In the genomic region with DNA sequence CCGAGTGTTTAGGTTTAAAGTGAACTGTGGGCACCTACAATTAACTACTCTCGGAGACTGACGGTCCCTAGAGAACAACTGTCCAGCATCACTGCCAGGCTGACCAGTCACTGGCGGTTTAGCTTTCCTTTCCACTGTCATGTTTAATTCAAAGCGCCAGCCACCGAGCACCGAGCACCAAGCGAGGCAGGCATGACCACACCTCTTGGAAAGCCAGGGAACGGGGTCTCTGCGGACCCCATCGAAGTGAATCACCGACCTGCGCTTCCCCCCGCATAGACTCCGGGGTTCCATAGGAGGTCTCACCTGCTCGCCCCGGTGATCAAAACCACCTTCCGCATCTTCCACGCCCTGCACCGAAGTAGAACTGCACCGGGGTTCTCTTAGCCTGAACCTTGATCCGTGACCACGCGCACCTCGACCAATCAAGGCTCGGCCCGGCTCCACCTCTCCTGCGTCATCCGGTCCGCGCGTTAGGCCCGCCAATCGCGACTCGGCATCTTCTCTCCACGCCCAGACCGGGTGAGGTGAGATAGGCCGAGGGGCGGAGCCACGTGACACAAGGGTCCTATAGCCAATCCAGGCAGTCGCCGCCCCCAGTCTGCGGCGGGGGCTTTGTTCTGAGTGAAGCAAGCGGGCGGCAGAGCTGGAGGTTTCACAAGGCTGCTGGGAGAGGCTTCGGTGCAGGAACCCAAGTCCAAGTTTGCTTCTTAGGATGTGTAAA, we compare ENCODE assay signal across 8 mouse cellular contexts. TPM values are rescaled to one million over a fixed set of nuclear protein-coding genes. Genes with fewer than 3 reads are reported as not detected.
DNase-seq lines count a peak whose midpoint lies in the region; ATAC-seq and TF ChIP-seq lines count a peak whose summit lies in the region.

A gene (minus strand): TSS at position 450 of the 724 bp plus-strand sequence.

- peak within 1 kb of the TSS; percentile 58 for H3ac ChIP-seq in C2C12 (ENCODE audit: control insufficient read depth, insufficient read length, low read depth)
- no peak within 1 kb of the TSS for H3ac ChIP-seq in myocyte (ENCODE audit: control insufficient read depth, insufficient read length)

- peak; percentile 100 for ATAC-seq in heart, embryonic 11.5 days (replicated peaks; ENCODE audit: insufficient number of reproducible peaks, low FRiP score, low TSS enrichment)
- peak; percentile 100 for ATAC-seq in kidney, embryonic 16.5 days (ENCODE audit: low FRiP score, low TSS enrichment)

- no peaks in the 10 kb centered on the region for H3K9me3 ChIP-seq in erythroblast, embryonic 14.5 days (ENCODE audit: control insufficient read depth, low read length)
- no peaks in the 10 kb centered on the region for H3K9me3 ChIP-seq in heart, embryonic 11.5 days (replicated peaks; ENCODE audit: control insufficient read depth, low read length)
- H3K9me3 ChIP-seq in kidney, embryonic 16.5 days (ENCODE audit: low read length) = no peaks in the 10 kb centered on the region

- peak within 1 kb of the TSS; percentile 65 for H3K4me2 ChIP-seq in heart, embryonic 11.5 days
- peak within 1 kb of the TSS; percentile 86 for H3K4me2 ChIP-seq in kidney, embryonic 16.5 days (replicated peaks; ENCODE audit: low read depth, low read length)
- H3K4me2 ChIP-seq in myocyte (ENCODE audit: low read depth) = peak within 1 kb of the TSS; percentile 97

- peaks cover 9% of the 10 kb centered on the region for H3K79me2 ChIP-seq in C2C12 (ENCODE audit: control insufficient read depth, insufficient read depth)
- peaks cover 3% of the 10 kb centered on the region; the same call in 1 of the 2 replicates for H3K79me2 ChIP-seq in liver, adult 2 months (ENCODE audit: control insufficient read depth, insufficient read depth, low read length)
- peaks cover 8% of the 10 kb centered on the region for H3K79me2 ChIP-seq in myocyte (ENCODE audit: control insufficient read depth, insufficient read depth)

- H3K4me3 ChIP-seq in C2C12 (ENCODE audit: insufficient read depth, poor library complexity, severe bottlenecking) (peak within 1 kb of the TSS; percentile 59), myocyte (peak within 1 kb of the TSS; percentile 67)
- H3K4me3 ChIP-seq in erythroblast, embryonic 14.5 days (replicated peaks) = peak within 1 kb of the TSS; percentile 72
- peak within 1 kb of the TSS; percentile 70 for H3K4me3 ChIP-seq in heart, embryonic 11.5 days (ENCODE audit: low read depth, low read length)
- H3K4me3 ChIP-seq in kidney, embryonic 16.5 days (ENCODE audit: low read length) = peak within 1 kb of the TSS; percentile 80
- peak within 1 kb of the TSS; percentile 85 for H3K4me3 ChIP-seq in liver, adult 2 months (ENCODE audit: insufficient read depth, low read depth, low read length)

- H3K9ac ChIP-seq in heart, embryonic 11.5 days (ENCODE audit: low read depth, low read length) = peak within 1 kb of the TSS; percentile 70
- peak within 1 kb of the TSS; percentile 76 for H3K9ac ChIP-seq in kidney, embryonic 16.5 days (replicated peaks; ENCODE audit: low read length)
- H3K9ac ChIP-seq in liver, adult 2 months (ENCODE audit: low read depth, low read length) = peak within 1 kb of the TSS; percentile 67

- H3K4me1 ChIP-seq in erythroblast, embryonic 14.5 days (ENCODE audit: control insufficient read depth) = peaks cover 14% of the 10 kb centered on the region
- peaks cover 25% of the 10 kb centered on the region for H3K4me1 ChIP-seq in heart, embryonic 11.5 days (ENCODE audit: control insufficient read depth, insufficient read depth, low read length)
- H3K4me1 ChIP-seq in kidney, embryonic 16.5 days (ENCODE audit: insufficient read depth, low read length) = peaks cover 14% of the 10 kb centered on the region
- peaks cover 5% of the 10 kb centered on the region for H3K4me1 ChIP-seq in liver, adult 2 months (ENCODE audit: control insufficient read depth, insufficient read depth, low read length)

- TF ChIP-seq POLR2A in brain, embryonic 14.5 days (IDR thresholded peaks at IDR 0.05; ENCODE audit: borderline replicate concordance, extremely low read depth, insufficient read depth, insufficient read length, poor library complexity, severe bottlenecking) = peak; percentile 85; the same call in 1 of the 2 replicates
- peak; percentile 67; the same call in 1 of the 2 replicates for TF ChIP-seq POLR2A in liver, adult 2 months (IDR thresholded peaks at IDR 0.05; ENCODE audit: extremely low read depth, insufficient read depth, low read length)
- peak; percentile 53 for TF ChIP-seq POLR2A in myocyte (IDR thresholded peaks at IDR 0.05; ENCODE audit: insufficient read length, low read depth)

- 1% methylated on average over 48 of the region's 48 CpGs for WGBS in heart, embryonic 11.5 days (ENCODE audit: insufficient replicate concordance)
- WGBS in kidney, embryonic 16.5 days = under 1% methylated on average over 48 of the region's 48 CpGs
- WGBS in liver, adult 2 months = under 1% methylated on average over 48 of the region's 48 CpGs

- peak; percentile 100 for DNase-seq in brain, embryonic 14.5 days (ENCODE audit: low read depth)
- DNase-seq in liver, adult 2 months (ENCODE audit: extremely low read depth, low read depth, low spot score) = peak; percentile 94
- peak; percentile 99 for DNase-seq in splenic B cell, adult 2 months (ENCODE audit: low read depth, low spot score)

- H3K27me3 ChIP-seq in C2C12 (ENCODE audit: control insufficient read depth, insufficient read depth, insufficient read length) (no peaks in the 10 kb centered on the region), myocyte (ENCODE audit: control insufficient read depth, insufficient read depth, insufficient read length) (no peaks in the 10 kb centered on the region)
- no peaks in the 10 kb centered on the region for H3K27me3 ChIP-seq in erythroblast, embryonic 14.5 days (ENCODE audit: control insufficient read depth)
- H3K27me3 ChIP-seq in heart, embryonic 11.5 days (ENCODE audit: control insufficient read depth, insufficient read depth, low read length) = no peaks in the 10 kb centered on the region
- H3K27me3 ChIP-seq in kidney, embryonic 16.5 days (ENCODE audit: insufficient read depth, low read length) = no peaks in the 10 kb centered on the region
- H3K27me3 ChIP-seq in liver, adult 2 months (ENCODE audit: control insufficient read depth, insufficient read depth, low read length) = no peaks in the 10 kb centered on the region
- H3K27me3 ChIP-seq in splenic B cell, adult 2 months (ENCODE audit: control insufficient read depth, insufficient read depth, low read length, poor library complexity, severe bottlenecking) = no peaks in the 10 kb centered on the region

- no peak for TF ChIP-seq CTCF in C2C12 (IDR thresholded peaks at IDR 0.05; ENCODE audit: control insufficient read depth, insufficient read depth, insufficient read length)
- no peak for TF ChIP-seq CTCF in brain, embryonic 14.5 days (IDR thresholded peaks at IDR 0.05; ENCODE audit: borderline replicate concordance, extremely low read depth, insufficient read depth, insufficient read length)
- no peak for TF ChIP-seq CTCF in liver, adult 2 months (IDR thresholded peaks at IDR 0.05; ENCODE audit: low read depth, low read length)

- H3K36me3 ChIP-seq in C2C12 (ENCODE audit: control insufficient read depth, insufficient read depth) (peaks cover 20% of the 10 kb centered on the region), myocyte (ENCODE audit: control insufficient read depth, insufficient read depth) (peaks cover 19% of the 10 kb centered on the region)
- H3K36me3 ChIP-seq in erythroblast, embryonic 14.5 days (ENCODE audit: control insufficient read depth) = peaks cover 15% of the 10 kb centered on the region
- peaks cover 9% of the 10 kb centered on the region for H3K36me3 ChIP-seq in heart, embryonic 11.5 days (ENCODE audit: control insufficient read depth, insufficient read depth, low read length)
- peaks cover 22% of the 10 kb centered on the region for H3K36me3 ChIP-seq in kidney, embryonic 16.5 days (ENCODE audit: insufficient read depth, low read length)
- peaks cover 27% of the 10 kb centered on the region for H3K36me3 ChIP-seq in liver, adult 2 months (ENCODE audit: control insufficient read depth, insufficient read depth, low read length)
- peaks cover 5% of the 10 kb centered on the region; the same call in 1 of the 2 replicates for H3K36me3 ChIP-seq in splenic B cell, adult 2 months (ENCODE audit: control insufficient read depth, insufficient read depth, low read length, poor library complexity, severe bottlenecking)

- H3K27ac ChIP-seq in heart, embryonic 11.5 days (ENCODE audit: low read depth, low read length) = peak within 1 kb of the TSS; percentile 87
- peak within 1 kb of the TSS; percentile 88 for H3K27ac ChIP-seq in kidney, embryonic 16.5 days (ENCODE audit: low read length)
- H3K27ac ChIP-seq in liver, adult 2 months (replicated peaks; ENCODE audit: insufficient read depth, low read depth, low read length) = peak within 1 kb of the TSS; percentile 77

- peaks cover 5% of the 10 kb centered on the region for H3K79me3 ChIP-seq in C2C12 (ENCODE audit: low read depth)

TF ChIP-seq in C2C12, 6 proteins besides CTCF, POLR2A, EP300 and RAD21:
- TF ChIP-seq MYOG (IDR thresholded peaks at IDR 0.05; ENCODE audit: control insufficient read depth, extremely low read depth, insufficient read length) = no peak
- TF ChIP-seq MYOD1 (IDR thresholded peaks at IDR 0.05; ENCODE audit: control insufficient read depth, insufficient read length, low read depth) = no peak
- peak; percentile 84 for TF ChIP-seq USF1 (IDR thresholded peaks at IDR 0.05; ENCODE audit: low read depth)
- TF ChIP-seq FOSL1 (IDR thresholded peaks at IDR 0.05; ENCODE audit: insufficient read depth, low read length, poor library complexity, severe bottlenecking) = no peak
- TF ChIP-seq MAX (IDR thresholded peaks at IDR 0.05) = peak; percentile 58
- TF ChIP-seq CEBPB (IDR thresholded peaks at IDR 0.05; ENCODE audit: low read depth) = peak; percentile 63

TF ChIP-seq in myocyte, 11 proteins besides CTCF, POLR2A, EP300 and RAD21 (continues in another document):
- TF ChIP-seq USF1 (IDR thresholded peaks at IDR 0.05; ENCODE audit: low read depth) (peak; percentile 85), CEBPB (IDR thresholded peaks at IDR 0.05; ENCODE audit: insufficient read depth, poor library complexity, severe bottlenecking) (0 out of 2 replicates have a peak, but pooled peaks have one; percentile 25), MYOD1 (IDR thresholded peaks at IDR 0.05; ENCODE audit: control insufficient read depth in 1 of 3, insufficient read length in 2 of 3, low read depth in 2 of 3) (no peak), POLR2AphosphoS2 (IDR thresholded peaks at IDR 0.05; ENCODE audit: insufficient read length, low read depth) (peak; percentile 81), MYOG (IDR thresholded peaks at IDR 0.05; ENCODE audit: control insufficient read depth in 1 of 3, insufficient read depth in 1 of 3, insufficient read length in 2 of 3, low read depth in 2 of 3) (no peak)

RNA-seq across cellular contexts. Expression of the gene that starts here (rescaled TPM):
- polyA plus RNA-seq in C2C12 (2012; fragmentation: generic; extraction: Trizol) (9.6 TPM), myocyte (2012; fragmentation: generic; extraction: Trizol) (9.5 TPM)
- polyA plus RNA-seq in brain, embryonic 14.5 days (2012; rRNA removed) = 14.6 and 14.9 TPM in 2 replicates
- 0.02 and 0.05 TPM in 2 replicates for polyA plus RNA-seq in erythroblast, embryonic 14.5 days (2012)
- polyA plus RNA-seq in heart, embryonic 11.5 days (2014; fragmentation: Nextera tagmentation; extraction: Ambion mirVana) = 31.8 and 32.9 TPM in 2 replicates
- polyA plus RNA-seq in kidney, embryonic 16.5 days (2015; fragmentation: Nextera tagmentation; extraction: Ambion mirVana) = 11.6 and 13.9 TPM in 2 replicates
- total RNA-seq in liver, adult 2 months (2014; rRNA removed) = 34.8 and 41.3 TPM in 2 replicates
- 22.1 and 24.7 TPM in 2 replicates for polyA plus RNA-seq in liver, adult 2 months (2012; rRNA removed)

Comparison
In these comparisons a context has a peak if more than half of its experiments do, and no peak if none do; other contexts are left out.
1. Peak in every context shown above with its lines: DNase-seq, ATAC-seq, H3K4me3 ChIP-seq and H3K27ac ChIP-seq.
2. RNA of the gene that starts here (polyA plus RNA-seq): 31.8 to 32.9 TPM in heart, embryonic 11.5 days, 22.1 to 24.7 TPM in liver, adult 2 months, 14.6 to 14.9 TPM in brain, embryonic 14.5 days, 11.6 to 13.9 TPM in kidney, embryonic 16.5 days, 9.6 TPM in C2C12 (single experiment) and 9.5 TPM in myocyte (single experiment); 0.02 to 0.05 TPM in erythroblast, embryonic 14.5 days; every median in the first group is over 10 times any median in the second.